Mouse (Mus musculus): ENCODE measurements at regions not wholly inside any gene's neighbourhood (a gene's known extent, or its start where the extent isn't known, plus 50 kb on each side); places are given as distances from the start of the nearest gene placed in this dataset.

DNA sequence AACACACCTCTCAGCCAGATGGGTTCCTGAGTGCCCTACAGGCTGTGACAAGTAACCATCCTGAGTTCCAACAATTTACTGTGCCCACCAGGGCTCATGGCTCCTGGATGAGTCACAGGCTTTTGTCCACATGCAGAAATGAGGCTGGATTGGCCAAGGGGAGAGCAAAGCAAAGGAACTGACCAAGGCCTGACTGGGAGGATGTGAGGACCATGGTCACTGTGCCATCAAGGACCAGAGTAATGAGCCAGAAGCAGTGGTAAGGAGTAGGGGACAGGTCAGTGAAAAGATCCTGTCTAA lies 69.8 kb downstream of the Ackr3 start:
- no peak for TF ChIP-seq CTCF (IDR thresholded peaks at IDR 0.05; ENCODE audit: extremely low read depth, insufficient read depth, insufficient read length, insufficient replicate concordance)
- no peak for TF ChIP-seq POLR2A (IDR thresholded peaks at IDR 0.05; ENCODE audit: low read depth, low read length)
